Mouse (Mus musculus) thymus, postnatal 25 days (tissue): ENCODE results near the gene Nav2.
A peak's percentile ranks its signal among the peaks of the same experiment; 100 is the strongest.

Experiments
- DNase-seq: peaks from one replicate; pipeline ENCODE4 v3.0.0; 2022

Nav2 gene

GRCm38 (mm10) chr7:49225741-49226140 lies 317.2 kb downstream of the Nav2 start:
- DNase-seq: no peak

GRCm38 (mm10) chr7:49232969-49233368 lies 324.5 kb downstream of the Nav2 start:
- DNase-seq: no peak

GRCm38 (mm10) chr7:49234288-49234687 lies 325.8 kb downstream of the Nav2 start:
- DNase-seq: no peak

GRCm38 (mm10) chr7:49235271-49235681 lies 326.8 kb downstream of the Nav2 start:
- DNase-seq: no peak

- no peak for DNase-seq
These were observed 327.3 kb downstream of the Nav2 start for GRCm38 (mm10) chr7:49235821-49236220.

GRCm38 (mm10) chr7:49240461-49240860 lies 331.9 kb downstream of the Nav2 start:
- no peak for DNase-seq

- DNase-seq: no peak
These were observed 332.8 kb downstream of the Nav2 start for GRCm38 (mm10) chr7:49241229-49241751.

GRCm38 (mm10) chr7:49242261-49242660 lies 333.7 kb downstream of the Nav2 start:
- no peak for DNase-seq

GRCm38 (mm10) chr7:49243079-49243478 lies 334.6 kb downstream of the Nav2 start:
- DNase-seq: no peak

GRCm38 (mm10) chr7:49245537-49246239 lies 337.2 kb downstream of the Nav2 start:
- peak; percentile 84 for DNase-seq

GRCm38 (mm10) chr7:49246240-49246578 lies 337.7 kb downstream of the Nav2 start:
- DNase-seq: no peak

GRCm38 (mm10) chr7:49246584-49247481 lies 338.3 kb downstream of the Nav2 start:
- peak; percentile 25 for DNase-seq

GRCm38 (mm10) chr7:49247744-49248331 lies 339.3 kb downstream of the Nav2 start:
- no peak for DNase-seq

GRCm38 (mm10) chr7:49248333-49249086 lies 340.0 kb downstream of the Nav2 start:
- DNase-seq: no peak

- no peak for DNase-seq
These were observed 340.9 kb downstream of the Nav2 start for GRCm38 (mm10) chr7:49249462-49249861.

GRCm38 (mm10) chr7:49249996-49250395 lies 341.5 kb downstream of the Nav2 start:
- DNase-seq: peak; percentile 65

GRCm38 (mm10) chr7:49250581-49251307 lies 342.2 kb downstream of the Nav2 start:
- DNase-seq: no peak

- DNase-seq: no peak
These were observed 342.8 kb downstream of the Nav2 start for GRCm38 (mm10) chr7:49251308-49251638.

GRCm38 (mm10) chr7:49252444-49252843 lies 343.9 kb downstream of the Nav2 start:
- DNase-seq: no peak

GRCm38 (mm10) chr7:49252902-49253301 lies 344.4 kb downstream of the Nav2 start:
- DNase-seq: no peak

GRCm38 (mm10) chr7:49255053-49255452 lies 346.5 kb downstream of the Nav2 start:
- no peak for DNase-seq

GRCm38 (mm10) chr7:49257234-49257906 lies 348.9 kb downstream of the Nav2 start:
- no peak for DNase-seq
